Mouse (Mus musculus): ENCODE results near the gene Gan. TPM values are rescaled to one million over a fixed set of nuclear protein-coding genes. Genes with fewer than 3 reads are reported as not detected.

Gene Gan
- polyA plus RNA-seq, 1 experiment from 2014 or later, result 3.7 TPM

DNA sequence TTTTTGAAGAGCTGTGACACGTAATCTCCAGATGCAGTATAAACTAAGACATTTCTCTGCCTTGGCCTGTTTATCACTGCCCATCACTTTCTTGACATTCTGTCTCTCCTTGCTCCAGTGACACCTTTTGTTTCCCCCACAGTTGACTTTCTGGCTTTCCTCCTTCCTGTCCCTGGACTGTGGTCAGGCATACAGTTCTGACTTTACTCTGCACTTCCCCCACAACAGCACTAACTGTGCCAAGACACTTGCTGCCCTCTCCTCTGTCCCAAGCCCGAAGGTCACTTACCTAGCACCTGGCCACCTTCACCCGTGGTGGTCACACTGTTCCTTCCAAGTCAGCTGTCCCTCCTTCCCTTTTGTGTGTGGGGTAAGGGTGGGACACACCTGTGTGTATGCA is 13.9 kb downstream of the Gan start:
- 89% methylated on average over 3 of the region's 3 CpGs for WGBS
- peaks cover 4% of the 10 kb centered on the region; the same call in 1 of the 2 replicates for H3K4me1 ChIP-seq (replicated peaks; ENCODE audit: control insufficient read depth, insufficient read depth, low read length)
- H3K9me3 ChIP-seq (ENCODE audit: control insufficient read depth, low read length), result no peaks in the 10 kb centered on the region

DNA sequence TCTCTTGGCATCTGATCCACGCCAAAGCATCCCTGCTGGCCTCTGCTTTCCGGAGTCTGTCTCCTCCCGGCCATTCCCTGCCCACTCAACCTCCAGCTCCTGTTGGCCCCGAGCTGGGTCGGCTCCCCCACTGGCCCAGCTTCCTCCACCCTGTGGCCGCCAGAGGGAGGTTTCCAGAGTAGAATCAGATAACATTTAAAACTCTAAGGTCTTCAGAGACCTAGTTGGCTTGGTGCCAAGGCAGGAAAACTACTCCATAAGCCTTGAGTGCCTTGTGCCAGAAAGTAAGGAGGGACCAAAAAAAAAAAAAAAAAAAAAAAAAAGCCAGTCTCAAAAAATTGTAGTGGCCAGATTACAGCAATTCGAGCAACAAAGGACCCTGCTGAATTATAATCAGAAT is 15.0 kb downstream of the Gan start:
- WGBS, result 44% methylated on average over 7 of the region's 7 CpGs
- H3K9me3 ChIP-seq (ENCODE audit: control insufficient read depth, low read length), result no peaks in the 10 kb centered on the region
- H3K27me3 ChIP-seq (replicated peaks; ENCODE audit: control insufficient read depth, insufficient read depth, low read length), result no peaks in the 10 kb centered on the region
- no peak for ATAC-seq
- peaks cover 4% of the 10 kb centered on the region; the same call in 1 of the 2 replicates for H3K4me1 ChIP-seq (replicated peaks; ENCODE audit: control insufficient read depth, insufficient read depth, low read length)
- no peak overlapping the region for H3K27ac ChIP-seq (ENCODE audit: low read length)
- H3K9ac ChIP-seq (replicated peaks; ENCODE audit: low read depth, low read length), result no peak overlapping the region
- H3K4me2 ChIP-seq (ENCODE audit: low read length), result no peak overlapping the region
- H3K36me3 ChIP-seq (ENCODE audit: control insufficient read depth, insufficient read depth), result no peaks in the 10 kb centered on the region
- H3K4me3 ChIP-seq (replicated peaks; ENCODE audit: low read length), result no peak overlapping the region

More for the DNA sequence above, 13.9 kb downstream of the Gan start:
- Histone ChIP-seq H3K4me2 (ENCODE audit: low read length) (no peak overlapping the region), H3K36me3 (ENCODE audit: control insufficient read depth, insufficient read depth) (no peaks in the 10 kb centered on the region), H3K4me3 (replicated peaks; ENCODE audit: low read length) (no peak overlapping the region), H3K27me3 (replicated peaks; ENCODE audit: control insufficient read depth, insufficient read depth, low read length) (no peaks in the 10 kb centered on the region), H3K27ac (ENCODE audit: low read length) (no peak overlapping the region), H3K9ac (replicated peaks; ENCODE audit: low read depth, low read length) (no peak overlapping the region)
- no peak for ATAC-seq

DNA sequence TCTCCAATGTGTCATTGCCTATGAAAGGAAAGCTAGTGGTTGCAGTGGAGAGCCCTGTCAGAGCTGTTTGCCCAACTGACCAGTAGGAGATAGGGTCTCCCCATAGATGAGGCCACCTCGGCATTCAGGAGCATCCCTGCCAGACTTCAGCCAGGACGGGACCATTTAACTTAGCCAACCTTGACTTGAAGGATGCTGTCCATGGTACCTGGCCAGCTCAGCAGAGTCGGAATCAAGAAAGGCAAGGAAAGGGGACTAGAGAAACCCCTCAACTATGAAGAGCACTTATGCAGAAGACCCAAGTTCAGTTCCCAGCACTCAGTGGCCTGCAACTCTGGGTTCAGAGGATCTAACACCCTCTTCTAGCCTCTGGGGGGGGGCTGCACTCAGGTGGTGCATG is 15.8 kb downstream of the Gan start:
- Histone ChIP-seq H3K27ac (ENCODE audit: low read length) (no peak overlapping the region), H3K4me2 (ENCODE audit: low read length) (no peak overlapping the region), H3K36me3 (ENCODE audit: control insufficient read depth, insufficient read depth) (no peaks in the 10 kb centered on the region), H3K4me3 (replicated peaks; ENCODE audit: low read length) (no peak overlapping the region), H3K4me1 (replicated peaks; ENCODE audit: control insufficient read depth, insufficient read depth, low read length) (peaks cover 4% of the 10 kb centered on the region; the same call in 1 of the 2 replicates), H3K27me3 (replicated peaks; ENCODE audit: control insufficient read depth, insufficient read depth, low read length) (no peaks in the 10 kb centered on the region), H3K9ac (replicated peaks; ENCODE audit: low read depth, low read length) (no peak overlapping the region), H3K9me3 (ENCODE audit: control insufficient read depth, low read length) (no peaks in the 10 kb centered on the region)
- 85% methylated on average over 3 of the region's 3 CpGs for WGBS
- ATAC-seq, result no peak

DNA sequence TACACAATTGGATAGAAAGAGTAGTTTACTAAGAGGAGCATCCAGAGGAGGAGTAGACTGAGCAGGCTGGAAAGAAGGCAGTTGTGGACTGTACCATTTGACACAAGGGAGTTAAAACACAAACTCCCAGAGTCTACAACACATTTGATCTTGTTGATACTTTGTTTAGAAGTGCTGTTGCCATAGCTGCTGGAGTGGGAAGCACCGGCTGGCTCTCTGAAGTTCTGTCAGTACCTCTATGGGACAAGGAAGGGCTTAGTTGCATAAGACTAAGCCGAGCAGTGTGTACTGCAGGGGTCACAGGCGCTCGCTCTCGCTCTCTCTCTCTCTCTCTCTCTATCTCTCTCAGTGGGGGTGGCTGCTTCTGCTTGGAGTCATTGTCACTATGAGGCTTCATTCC is 16.6 kb downstream of the Gan start:
- WGBS, result 86% methylated on average over 5 of the region's 5 CpGs
- Histone ChIP-seq H3K9ac (replicated peaks; ENCODE audit: low read depth, low read length) (no peak overlapping the region), H3K4me2 (ENCODE audit: low read length) (no peak overlapping the region), H3K9me3 (ENCODE audit: control insufficient read depth, low read length) (no peaks in the 10 kb centered on the region), H3K36me3 (ENCODE audit: control insufficient read depth, insufficient read depth) (no peaks in the 10 kb centered on the region), H3K4me1 (replicated peaks; ENCODE audit: control insufficient read depth, insufficient read depth, low read length) (peaks cover 4% of the 10 kb centered on the region; the same call in 1 of the 2 replicates), H3K27me3 (replicated peaks; ENCODE audit: control insufficient read depth, insufficient read depth, low read length) (no peaks in the 10 kb centered on the region), H3K4me3 (replicated peaks; ENCODE audit: low read length) (no peak overlapping the region), H3K27ac (ENCODE audit: low read length) (no peak overlapping the region)
- ATAC-seq, result no peak

DNA sequence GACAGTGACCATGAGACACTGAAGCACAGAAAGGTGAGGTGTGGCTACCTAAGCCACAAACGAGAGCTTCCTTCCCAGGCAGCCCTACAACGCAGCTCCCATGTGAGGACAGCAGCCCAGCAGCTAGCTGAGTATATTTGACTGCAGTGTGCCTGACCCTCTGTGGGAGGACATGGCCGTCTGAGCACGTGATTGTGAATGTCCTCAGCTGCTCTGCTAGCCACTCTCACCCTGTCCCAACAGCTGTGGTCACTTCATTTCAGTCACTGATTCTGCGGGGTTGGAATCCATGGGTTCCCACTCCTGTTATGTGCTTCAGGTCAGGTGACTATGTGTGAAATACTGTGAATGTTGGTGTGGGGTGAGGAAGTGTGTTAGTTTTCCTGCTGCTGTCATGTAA is 18.4 kb downstream of the Gan start:
- no peaks in the 10 kb centered on the region for H3K36me3 ChIP-seq (ENCODE audit: control insufficient read depth, insufficient read depth)
- no peak overlapping the region for H3K4me2 ChIP-seq (ENCODE audit: low read length)
- H3K4me3 ChIP-seq (replicated peaks; ENCODE audit: low read length), result no peak overlapping the region
- H3K9me3 ChIP-seq (ENCODE audit: control insufficient read depth, low read length), result no peaks in the 10 kb centered on the region
- WGBS, result 90% methylated on average over 5 of the region's 5 CpGs
- no peak overlapping the region for H3K9ac ChIP-seq (replicated peaks; ENCODE audit: low read depth, low read length)
- peaks cover 4% of the 10 kb centered on the region; the same call in 1 of the 2 replicates for H3K4me1 ChIP-seq (replicated peaks; ENCODE audit: control insufficient read depth, insufficient read depth, low read length)
- ATAC-seq, result no peak
- no peak overlapping the region for H3K27ac ChIP-seq (ENCODE audit: low read length)
- no peaks in the 10 kb centered on the region for H3K27me3 ChIP-seq (replicated peaks; ENCODE audit: control insufficient read depth, insufficient read depth, low read length)

DNA sequence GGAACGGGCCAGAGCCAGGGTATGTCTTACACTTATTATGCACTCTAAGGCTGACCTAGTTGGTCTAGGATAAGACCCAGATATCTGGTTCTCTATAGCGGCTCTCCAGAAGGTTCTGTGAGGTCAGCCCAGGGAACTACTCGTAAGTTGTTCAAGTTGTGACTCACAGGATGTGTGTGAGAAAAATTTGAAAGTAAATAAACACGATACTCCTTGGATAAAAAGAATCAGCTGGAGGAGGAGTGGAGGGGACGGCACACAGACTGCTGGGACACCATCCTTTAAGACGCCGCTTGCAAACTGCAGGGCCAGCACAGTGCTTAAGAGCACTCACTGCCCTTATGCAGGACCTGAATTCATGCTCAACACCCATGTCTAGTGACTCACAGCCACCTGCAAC is 19.3 kb downstream of the Gan start:
- 85% methylated on average over 7 of the region's 7 CpGs for WGBS
- Histone ChIP-seq H3K4me2 (ENCODE audit: low read length) (no peak overlapping the region), H3K9me3 (ENCODE audit: control insufficient read depth, low read length) (no peaks in the 10 kb centered on the region), H3K4me1 (replicated peaks; ENCODE audit: control insufficient read depth, insufficient read depth, low read length) (peaks cover 4% of the 10 kb centered on the region; the same call in 1 of the 2 replicates), H3K36me3 (ENCODE audit: control insufficient read depth, insufficient read depth) (no peaks in the 10 kb centered on the region), H3K27me3 (replicated peaks; ENCODE audit: control insufficient read depth, insufficient read depth, low read length) (no peaks in the 10 kb centered on the region), H3K9ac (replicated peaks; ENCODE audit: low read depth, low read length) (no peak overlapping the region), H3K4me3 (replicated peaks; ENCODE audit: low read length) (no peak overlapping the region), H3K27ac (ENCODE audit: low read length) (no peak overlapping the region)
- ATAC-seq, result no peak

DNA sequence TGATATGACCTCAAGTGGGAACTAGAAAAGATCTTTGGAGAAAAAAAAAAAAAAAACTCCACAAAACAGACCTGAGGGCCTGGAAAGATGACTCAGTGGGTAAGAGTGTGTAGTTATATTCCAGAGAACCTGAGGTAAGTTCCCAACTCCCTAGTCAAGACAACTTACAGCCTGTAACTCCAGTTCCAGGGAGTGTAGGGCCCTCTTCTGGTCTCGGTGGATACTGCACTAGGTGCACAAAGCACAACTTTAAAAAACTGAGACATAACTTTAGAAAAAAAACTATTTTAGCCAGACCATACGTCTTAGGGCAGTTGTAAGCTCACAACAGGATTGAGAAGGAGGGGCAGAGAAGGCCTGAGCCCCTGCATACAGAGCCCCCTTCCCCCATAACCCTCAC is 20.1 kb downstream of the Gan start:
- 88% methylated on average over 2 of the region's 2 CpGs for WGBS
- ATAC-seq, result no peak
- no peaks in the 10 kb centered on the region for H3K9me3 ChIP-seq (ENCODE audit: control insufficient read depth, low read length)

DNA sequence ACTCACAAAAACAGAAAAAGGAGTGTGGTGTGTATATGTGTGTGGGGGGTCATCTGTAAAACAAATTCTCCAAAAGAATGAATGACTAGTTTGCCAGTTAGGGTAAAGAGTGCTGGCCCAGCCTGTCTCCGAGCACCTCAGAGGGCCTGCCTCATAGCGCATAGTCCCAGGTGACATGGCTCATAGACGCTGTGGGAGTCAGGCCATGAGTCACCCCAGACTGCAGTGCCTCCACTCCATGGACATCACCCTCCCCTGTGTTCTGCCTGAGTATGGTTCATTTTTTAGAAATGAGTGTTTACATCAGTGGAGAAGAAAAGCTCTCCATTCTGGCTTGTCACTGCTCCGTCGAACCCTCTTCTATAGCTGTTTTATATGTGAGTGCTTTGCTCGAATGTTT is 20.7 kb downstream of the Gan start:
- H3K4me3 ChIP-seq (replicated peaks; ENCODE audit: low read length), result no peak overlapping the region
- no peaks in the 10 kb centered on the region for H3K9me3 ChIP-seq (ENCODE audit: control insufficient read depth, low read length)
- H3K27ac ChIP-seq (ENCODE audit: low read length), result no peak overlapping the region
- no peak for ATAC-seq
- H3K9ac ChIP-seq (replicated peaks; ENCODE audit: low read depth, low read length), result no peak overlapping the region
- no peaks in the 10 kb centered on the region for H3K4me1 ChIP-seq (replicated peaks; ENCODE audit: control insufficient read depth, insufficient read depth, low read length)
- no peaks in the 10 kb centered on the region for H3K36me3 ChIP-seq (ENCODE audit: control insufficient read depth, insufficient read depth)
- H3K27me3 ChIP-seq (replicated peaks; ENCODE audit: control insufficient read depth, insufficient read depth, low read length), result no peaks in the 10 kb centered on the region
- WGBS, result 91% methylated on average over 6 of the region's 6 CpGs
- no peak overlapping the region for H3K4me2 ChIP-seq (ENCODE audit: low read length)

More for the DNA sequence above, 20.1 kb downstream of the Gan start:
- Histone ChIP-seq H3K9ac (replicated peaks; ENCODE audit: low read depth, low read length) (no peak overlapping the region), H3K4me3 (replicated peaks; ENCODE audit: low read length) (no peak overlapping the region), H3K36me3 (ENCODE audit: control insufficient read depth, insufficient read depth) (no peaks in the 10 kb centered on the region), H3K27me3 (replicated peaks; ENCODE audit: control insufficient read depth, insufficient read depth, low read length) (no peaks in the 10 kb centered on the region), H3K4me1 (replicated peaks; ENCODE audit: control insufficient read depth, insufficient read depth, low read length) (no peaks in the 10 kb centered on the region), H3K4me2 (ENCODE audit: low read length) (no peak overlapping the region), H3K27ac (ENCODE audit: low read length) (no peak overlapping the region)

DNA sequence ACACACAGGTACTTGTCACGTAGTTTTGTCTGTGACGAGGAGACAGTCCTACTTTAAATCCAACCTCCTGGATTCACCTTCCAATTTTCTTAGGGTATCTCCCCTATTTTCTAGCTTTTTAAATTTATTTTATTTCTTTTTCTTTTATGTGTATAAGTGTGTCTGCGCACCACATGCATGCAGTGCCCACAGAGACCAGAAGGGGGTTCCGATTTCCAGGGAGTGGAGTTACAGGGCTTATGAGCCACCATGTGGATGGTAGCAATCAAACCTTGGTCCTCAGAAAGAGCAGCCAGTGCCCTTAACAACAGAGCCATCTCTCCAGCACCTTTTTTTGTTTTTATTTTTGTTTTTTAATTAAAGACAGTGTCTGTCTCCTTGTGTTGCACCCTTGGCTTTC is 24.8 kb downstream of the Gan start:
- Histone ChIP-seq H3K9ac (replicated peaks; ENCODE audit: low read depth, low read length) (no peak overlapping the region), H3K9me3 (ENCODE audit: control insufficient read depth, low read length) (no peaks in the 10 kb centered on the region), H3K36me3 (ENCODE audit: control insufficient read depth, insufficient read depth) (no peaks in the 10 kb centered on the region; the same call in none of the 2 replicates), H3K4me3 (replicated peaks; ENCODE audit: low read length) (no peak overlapping the region), H3K27me3 (replicated peaks; ENCODE audit: control insufficient read depth, insufficient read depth, low read length) (no peaks in the 10 kb centered on the region), H3K27ac (ENCODE audit: low read length) (no peak overlapping the region), H3K4me1 (replicated peaks; ENCODE audit: control insufficient read depth, insufficient read depth, low read length) (no peaks in the 10 kb centered on the region), H3K4me2 (ENCODE audit: low read length) (no peak overlapping the region)
- WGBS, result 97% methylated on average over 4 of the region's 4 CpGs
- ATAC-seq, result no peak

All from forebrain, embryonic 16.5 days (tissue).